Mouse (Mus musculus) brain, embryonic 14.5 days (tissue): ENCODE data around the gene Fgf4.

ENCODE experiments used
- CTCF ChIP-seq: fragments of 200-500 bp; IDR thresholded peaks from 2 replicates; pipeline ENCODE4 v1.5.1; 2012; ENCODE audit warnings: inconsistent platforms, mild to moderate bottlenecking, moderate library complexity, borderline replicate concordance; ENCODE audit not compliant: insufficient read depth, insufficient read length; ENCODE audit errors: extremely low read depth
- POLR2A ChIP-seq: fragments of 200-500 bp; IDR thresholded peaks from 2 replicates; pipeline ENCODE4 v1.6.1; 2012; ENCODE audit warnings: mild to moderate bottlenecking, inconsistent platforms, borderline replicate concordance; ENCODE audit not compliant: poor library complexity, insufficient read depth, insufficient read length, severe bottlenecking; ENCODE audit errors: extremely low read depth

GRCm38 (mm10) chr7:144861056-144861768 is 14.0 kb downstream of the Fgf4 start:
- TF ChIP-seq CTCF (no peak), POLR2A (no peak)
